Mouse (Mus musculus) liver, embryonic 11.5 days (tissue): ENCODE results near the gene Naxd. TPM values are rescaled to one million over a fixed set of nuclear protein-coding genes. Genes with fewer than 3 reads are reported as not detected.

Source experiments
- ATAC-seq: fragments of 200-750 bp; cut with Nextera tagmentation; replicated peaks from 2 replicates; pipeline ENCODE4 v1.8.0; 2017; ENCODE audit warnings: moderate number of reproducible peaks, mild to moderate bottlenecking, moderate TSS enrichment, moderate library complexity; ENCODE audit not compliant: low FRiP score
- DNase-seq: peaks from one replicate; pipeline ENCODE4 v3.0.0-alpha.2; 2017; ENCODE audit warnings: low spot score
- H3K27ac ChIP-seq: fragments of 300-500 bp; sonication (generic); 2 replicates; pipeline ENCODE4 v1.5.1; 2014; ENCODE audit warnings: mild to moderate bottlenecking, low read depth, low read length, control low read depth
- H3K27me3 ChIP-seq: fragments of 300-500 bp; sonication (generic); replicated peaks from 2 replicates; pipeline ENCODE4 v1.6.1; 2014; ENCODE audit warnings: low read length, mixed read lengths; ENCODE audit not compliant: control insufficient read depth, insufficient read depth
- H3K36me3 ChIP-seq: fragments of 300-500 bp; sonication (generic); 2 replicates; pipeline ENCODE4 v1.6.1; 2014; ENCODE audit warnings: mild to moderate bottlenecking, low read length, moderate library complexity, mixed read lengths; ENCODE audit not compliant: control insufficient read depth, insufficient read depth
- H3K4me1 ChIP-seq: fragments of 300-500 bp; sonication (generic); replicated peaks from 2 replicates; pipeline ENCODE4 v1.6.1; 2014; ENCODE audit warnings: low read length, mixed read lengths; ENCODE audit not compliant: control insufficient read depth, insufficient read depth
- H3K4me2 ChIP-seq: fragments of 300-500 bp; sonication (generic); 2 replicates; pipeline ENCODE4 v1.6.1; 2014; ENCODE audit warnings: mild to moderate bottlenecking, control low read depth, moderate library complexity
- H3K4me3 ChIP-seq: fragments of 300-500 bp; sonication (generic); 2 replicates; pipeline ENCODE4 v1.5.1; 2014; ENCODE audit warnings: low read depth, low read length, control low read depth
- H3K9ac ChIP-seq: fragments of 300-500 bp; sonication (generic); 2 replicates; pipeline ENCODE4 v1.6.1; 2014; ENCODE audit warnings: low read depth, low read length, control low read depth
- H3K9me3 ChIP-seq: fragments of 300-500 bp; sonication (generic); 2 replicates; pipeline ENCODE4 v1.6.1; 2016; ENCODE audit warnings: low read length, inconsistent platforms, mixed read lengths; ENCODE audit not compliant: control insufficient read depth
- WGBS: fragments of 180-500 bp; shearing (Covaris S2); extraction: QIAGEN DNeasy Blood & Tissue Kit; methylation state at CpG from one replicate; pipeline ENCODE4 v1.1.7; 2014; 5-methylcytosine and 5-hydroxymethylcytosine counted together
- polyA plus RNA-seq: library from polyadenylated mRNA; unstranded; fragments of >200 nt; fragmentation: Nextera tagmentation; extraction: Ambion mirVana; gene quantifications from 2 replicates; pipeline ENCODE4 v1.2.1, GENCODE M21; 2014

Naxd gene
- polyA plus RNA-seq, 1 experiment from 2014 or later, result 73.8 TPM

DNA sequence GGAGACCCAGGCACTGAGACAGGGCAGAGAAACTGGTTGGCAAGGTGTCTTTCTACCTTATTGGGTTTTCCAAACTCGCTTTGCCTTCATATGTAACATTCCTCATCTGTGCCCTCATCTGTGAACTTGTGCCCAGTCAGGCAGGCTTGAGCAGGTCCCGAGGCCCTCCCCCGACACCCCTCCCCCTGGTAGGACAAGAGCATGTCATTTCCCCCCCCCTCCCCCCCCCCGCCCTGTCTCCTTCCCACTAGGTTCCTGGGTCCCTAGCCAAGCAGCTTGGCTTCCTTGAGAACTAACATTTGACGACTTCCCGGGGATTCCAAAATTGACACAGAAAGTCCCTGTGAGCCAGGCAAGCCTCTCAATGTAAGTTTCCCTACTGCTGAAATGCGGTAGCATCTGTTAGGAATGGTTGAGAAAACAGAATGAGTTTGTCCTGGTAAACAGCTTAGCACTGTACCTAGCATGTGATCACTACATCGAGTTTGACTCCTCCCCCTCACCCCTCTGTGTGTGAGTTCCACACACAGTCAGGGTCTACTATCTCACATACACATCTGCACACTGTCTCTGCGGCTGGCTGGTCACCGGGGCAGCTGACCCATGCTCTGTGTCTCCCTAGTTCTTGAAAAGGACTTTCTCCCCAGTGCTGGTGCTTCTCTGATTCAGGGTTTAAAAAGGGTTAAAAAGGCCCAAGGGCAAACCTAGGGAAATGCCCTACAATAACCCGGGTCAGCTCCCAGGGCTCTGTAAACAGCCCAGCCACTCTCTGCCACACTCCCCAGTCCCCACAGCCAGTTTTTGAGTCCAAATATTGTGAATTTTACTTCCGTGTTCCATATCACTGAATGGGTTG lies 39.1 kb upstream of the Naxd start:
- Histone ChIP-seq H3K9me3 (no peaks in the 10 kb centered on the region), H3K4me1 (peaks cover 8% of the 10 kb centered on the region), H3K36me3 (no peaks in the 10 kb centered on the region), H3K27me3 (no peaks in the 10 kb centered on the region), H3K9ac (no peak overlapping the region), H3K27ac (peak overlapping the region; percentile 56), H3K4me3 (no peak overlapping the region), H3K4me2 (peak overlapping the region; percentile 27)
- ATAC-seq (peak; percentile 62), DNase-seq (no peak)
- 33% methylated on average over 12 of the region's 12 CpGs for WGBS

DNA sequence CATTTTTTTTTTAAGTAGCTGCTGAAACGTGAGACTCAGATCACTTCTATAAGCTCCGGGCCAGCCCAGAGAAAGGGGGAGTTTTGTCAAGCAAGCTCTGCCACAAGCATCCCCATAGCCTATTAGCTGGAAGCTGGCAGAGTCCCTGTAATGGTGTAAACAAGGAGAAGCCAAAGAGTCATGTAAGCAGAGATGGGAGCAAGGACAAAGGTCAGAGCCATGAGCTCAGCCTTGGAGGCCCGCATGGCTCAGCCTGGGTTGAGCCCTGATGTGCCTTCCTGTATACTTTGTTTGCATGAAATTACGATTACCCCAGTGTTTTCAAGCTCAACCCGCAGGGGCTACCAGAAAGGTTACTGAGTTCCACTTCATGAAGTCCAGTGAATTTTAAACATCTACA lies 38.3 kb upstream of the Naxd start:
- DNase-seq, result no peak
- no peaks in the 10 kb centered on the region for H3K36me3 ChIP-seq
- 44% methylated on average over 5 of the region's 5 CpGs for WGBS
- peaks cover 8% of the 10 kb centered on the region for H3K4me1 ChIP-seq
- H3K27ac ChIP-seq, result peak overlapping the region; percentile 56
- no peak overlapping the region for H3K9ac ChIP-seq
- ATAC-seq, result 0 out of 2 replicates have a peak, but pooled peaks have one; percentile 19
- H3K27me3 ChIP-seq, result no peaks in the 10 kb centered on the region
- H3K4me3 ChIP-seq, result no peak overlapping the region
- no peak overlapping the region; the same call in 1 of the 2 replicates for H3K4me2 ChIP-seq
- H3K9me3 ChIP-seq, result no peaks in the 10 kb centered on the region

DNA sequence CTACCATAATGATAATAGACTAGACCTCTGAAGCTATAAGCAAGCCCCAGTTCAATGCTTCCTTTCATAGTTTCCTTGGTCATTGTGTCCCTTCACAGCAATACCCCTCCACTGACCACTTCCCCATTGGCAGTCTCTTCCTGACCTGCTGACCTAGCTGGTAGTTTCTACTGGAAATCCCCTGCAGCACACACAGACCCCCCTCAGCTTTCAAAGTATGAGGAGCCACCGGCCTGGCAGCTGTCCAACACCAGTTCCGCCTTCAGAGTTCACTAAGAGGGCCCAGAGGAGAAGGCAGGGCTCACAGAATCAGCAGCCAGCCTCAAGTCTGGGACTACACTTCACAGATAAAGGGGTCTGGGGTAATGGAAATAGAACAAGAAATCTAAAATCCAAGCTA lies 36.4 kb upstream of the Naxd start:
- peaks cover 10% of the 10 kb centered on the region for H3K4me1 ChIP-seq
- no peak overlapping the region for H3K9ac ChIP-seq
- H3K4me3 ChIP-seq, result no peak overlapping the region
- no peaks in the 10 kb centered on the region for H3K36me3 ChIP-seq
- no peak overlapping the region for H3K4me2 ChIP-seq
- ATAC-seq, result no peak
- WGBS, result 47% methylated on average over 2 of the region's 2 CpGs
- H3K27me3 ChIP-seq, result no peaks in the 10 kb centered on the region
- DNase-seq, result no peak
- no peaks in the 10 kb centered on the region for H3K9me3 ChIP-seq
- H3K27ac ChIP-seq, result no peak overlapping the region

DNA sequence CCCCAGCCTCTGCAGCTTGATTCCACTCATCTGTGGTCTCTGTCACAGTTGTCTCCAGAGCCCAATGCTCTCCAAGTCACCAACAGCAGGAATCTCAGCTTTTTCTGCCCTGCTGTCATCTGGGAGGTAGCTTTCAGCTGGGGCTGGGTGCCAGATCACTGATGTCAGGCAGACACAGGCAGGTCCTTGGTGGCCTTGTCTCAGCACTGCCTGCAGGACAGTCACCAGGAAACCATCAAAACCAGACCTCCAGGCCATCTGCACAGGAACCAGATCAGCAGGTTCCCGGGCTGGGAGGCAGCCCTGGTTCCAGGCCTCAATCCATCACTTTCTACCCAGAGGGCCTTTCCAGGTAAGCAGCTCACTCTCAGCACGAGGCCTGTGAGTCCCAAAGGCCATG lies 35.5 kb upstream of the Naxd start:
- Histone ChIP-seq H3K9ac (no peak overlapping the region), H3K4me2 (no peak overlapping the region), H3K4me1 (peaks cover 10% of the 10 kb centered on the region), H3K27ac (no peak overlapping the region), H3K9me3 (no peaks in the 10 kb centered on the region), H3K4me3 (no peak overlapping the region), H3K27me3 (no peaks in the 10 kb centered on the region), H3K36me3 (no peaks in the 10 kb centered on the region)
- ATAC-seq (no peak), DNase-seq (no peak)
- WGBS, result 46% methylated on average over 2 of the region's 2 CpGs

DNA sequence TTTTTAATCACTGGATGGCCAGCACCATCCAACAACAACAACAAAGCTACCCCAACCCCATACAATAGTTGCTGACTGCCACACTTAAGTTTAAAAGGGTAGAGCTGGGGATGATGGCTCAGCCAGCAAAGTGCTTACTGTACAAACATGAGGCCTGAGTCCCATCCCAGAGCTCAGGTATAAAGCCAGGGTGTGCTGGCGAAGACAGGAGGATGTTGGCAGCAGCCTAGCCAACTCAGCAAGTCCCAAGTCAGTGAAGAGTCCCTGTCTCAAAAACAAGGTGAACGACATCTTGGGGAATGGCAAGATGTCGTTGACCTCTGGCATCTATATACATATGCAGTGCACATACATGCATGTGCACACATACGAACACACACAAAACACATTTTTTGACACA lies 34.7 kb upstream of the Naxd start:
- no peak for DNase-seq
- Histone ChIP-seq H3K9me3 (no peaks in the 10 kb centered on the region), H3K4me3 (no peak overlapping the region), H3K4me1 (peaks cover 9% of the 10 kb centered on the region), H3K27me3 (no peaks in the 10 kb centered on the region), H3K27ac (no peak overlapping the region), H3K9ac (no peak overlapping the region), H3K36me3 (no peaks in the 10 kb centered on the region), H3K4me2 (no peak overlapping the region)
- no peak for ATAC-seq
- 86% methylated on average over 4 of the region's 4 CpGs for WGBS

DNA sequence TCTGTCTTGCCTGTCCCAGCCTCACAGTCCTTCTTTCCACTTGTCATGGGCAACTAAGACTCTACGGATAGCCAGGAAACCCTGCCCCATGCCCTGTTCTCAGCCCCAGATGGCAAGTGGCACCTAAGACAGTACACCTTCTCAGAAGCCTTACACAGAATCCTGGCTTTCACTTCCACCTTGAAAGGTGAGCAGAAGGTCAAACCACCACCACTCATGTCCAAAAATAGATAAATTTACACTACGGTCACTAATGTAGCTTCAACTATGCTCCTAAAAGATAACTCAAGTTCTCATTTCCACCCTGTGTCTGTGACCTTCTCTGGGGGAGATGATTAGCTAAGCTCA lies 33.8 kb upstream of the Naxd start:
- no peaks in the 10 kb centered on the region for H3K27me3 ChIP-seq
- no peak overlapping the region for H3K4me3 ChIP-seq
- H3K9me3 ChIP-seq, result no peaks in the 10 kb centered on the region
- H3K27ac ChIP-seq, result no peak overlapping the region
- no peak overlapping the region for H3K4me2 ChIP-seq
- ATAC-seq, result no peak
- H3K9ac ChIP-seq, result no peak overlapping the region
- peaks cover 2% of the 10 kb centered on the region; the same call in 1 of the 2 replicates for H3K4me1 ChIP-seq
- 70% methylated on average over 2 of the region's 2 CpGs for WGBS
- H3K36me3 ChIP-seq, result no peaks in the 10 kb centered on the region
- DNase-seq, result no peak

DNA sequence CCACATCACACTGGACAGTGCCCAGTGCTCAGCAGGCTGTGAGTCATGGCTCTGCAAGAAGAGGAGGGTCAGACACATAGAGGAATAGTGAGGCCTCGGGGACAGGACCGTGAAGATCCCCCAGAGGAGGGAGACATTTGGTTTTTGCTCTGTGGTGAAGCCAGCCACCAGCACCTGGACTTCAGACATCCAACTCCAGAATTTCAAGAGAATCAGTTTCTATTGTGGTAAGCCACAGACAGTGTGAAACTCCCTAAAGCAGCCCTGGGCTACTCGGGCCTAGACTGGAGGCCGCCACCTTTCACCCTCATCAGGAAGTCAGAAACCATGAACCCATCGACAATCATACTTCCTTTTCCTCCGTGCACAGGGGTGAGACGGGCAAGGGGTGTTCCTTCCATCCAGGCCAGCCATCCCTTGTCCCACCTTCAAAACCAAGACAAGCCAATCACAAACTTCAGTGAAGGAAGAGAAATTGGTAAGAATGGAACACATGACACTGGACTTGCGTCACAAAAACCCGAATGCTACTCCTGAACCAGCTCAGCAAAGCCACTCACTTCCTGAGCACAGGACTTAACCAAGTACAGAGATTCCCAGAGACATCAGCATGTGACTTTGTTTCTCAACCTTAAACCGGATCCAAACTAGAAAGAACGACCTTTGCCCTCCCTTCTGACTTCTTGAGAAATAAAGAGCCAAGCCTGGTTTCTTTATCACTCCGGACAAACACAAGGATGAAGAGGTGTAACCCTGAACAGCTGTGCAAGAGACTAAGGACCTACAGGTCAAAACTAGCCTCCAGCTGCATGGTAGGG lies 33.2 kb upstream of the Naxd start:
- Histone ChIP-seq H3K27ac (no peak overlapping the region), H3K4me1 (0 out of 2 replicates have a peak, but pooled peaks cover 2% of the 10 kb centered on the region), H3K36me3 (no peaks in the 10 kb centered on the region), H3K27me3 (no peaks in the 10 kb centered on the region), H3K4me2 (no peak overlapping the region), H3K9ac (no peak overlapping the region), H3K4me3 (no peak overlapping the region), H3K9me3 (no peaks in the 10 kb centered on the region)
- DNase-seq (no peak), ATAC-seq (no peak)
- 56% methylated on average over 12 of the region's 12 CpGs for WGBS

DNA sequence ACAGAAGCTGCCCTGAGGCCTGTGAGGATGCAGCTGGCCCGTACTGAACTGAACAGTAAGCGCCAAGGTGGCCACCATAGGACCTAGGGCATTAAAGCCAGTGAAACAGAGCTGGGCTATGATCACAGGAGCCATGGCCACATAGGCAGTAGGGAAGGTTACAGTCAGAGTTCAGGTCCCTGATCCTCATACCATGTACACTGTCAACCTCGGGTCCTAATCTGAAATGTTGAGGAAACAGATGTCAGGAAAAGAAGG lies 32.7 kb upstream of the Naxd start:
- DNase-seq (no peak), ATAC-seq (no peak)
- H3K9me3 ChIP-seq, result no peaks in the 10 kb centered on the region
- no peaks in the 10 kb centered on the region for H3K27me3 ChIP-seq
- no peak overlapping the region for H3K4me2 ChIP-seq
- H3K36me3 ChIP-seq, result no peaks in the 10 kb centered on the region
- 0 out of 2 replicates have a peak, but pooled peaks cover 2% of the 10 kb centered on the region for H3K4me1 ChIP-seq
- no peak overlapping the region for H3K27ac ChIP-seq
- H3K4me3 ChIP-seq, result no peak overlapping the region
- H3K9ac ChIP-seq, result no peak overlapping the region
- WGBS, result 57% methylated on average over 3 of the region's 3 CpGs
